Mouse (Mus musculus): ENCODE results near the gene Vav1.

Gene Vav1

DNA sequence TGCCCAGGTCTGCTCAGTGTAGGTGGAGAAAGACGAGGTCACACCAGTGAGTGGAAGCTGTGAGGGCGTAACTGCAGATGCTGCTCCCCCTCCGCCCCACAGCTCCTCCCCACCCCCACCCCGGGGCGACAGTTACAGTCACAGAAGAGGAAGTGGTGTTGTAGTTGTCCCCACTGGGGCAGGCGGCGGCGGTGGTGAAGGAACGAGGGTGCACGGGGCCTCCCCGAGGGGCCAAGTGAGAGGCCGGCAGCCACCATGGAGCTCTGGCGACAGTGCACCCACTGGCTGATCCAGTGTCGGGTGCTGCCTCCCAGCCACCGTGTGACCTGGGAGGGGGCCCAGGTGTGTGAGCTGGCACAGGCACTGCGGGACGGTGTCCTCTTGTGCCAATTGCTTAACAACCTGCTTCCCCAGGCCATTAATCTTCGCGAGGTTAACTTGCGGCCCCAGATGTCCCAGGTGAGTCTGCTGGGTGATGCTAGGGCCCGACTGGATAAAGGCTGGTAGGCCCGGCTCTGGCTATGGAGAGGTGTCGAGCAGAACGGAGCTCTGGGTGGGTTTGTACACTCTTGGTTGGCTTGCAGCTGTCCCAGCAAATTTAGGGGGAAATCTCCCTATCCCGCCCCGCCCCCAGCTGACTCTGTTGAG is at the start of gene Vav1:
Vav1 (plus strand) TSS at position 158 of the 648 bp plus-strand sequence.
- peak; percentile 91 for DNase-seq

DNA sequence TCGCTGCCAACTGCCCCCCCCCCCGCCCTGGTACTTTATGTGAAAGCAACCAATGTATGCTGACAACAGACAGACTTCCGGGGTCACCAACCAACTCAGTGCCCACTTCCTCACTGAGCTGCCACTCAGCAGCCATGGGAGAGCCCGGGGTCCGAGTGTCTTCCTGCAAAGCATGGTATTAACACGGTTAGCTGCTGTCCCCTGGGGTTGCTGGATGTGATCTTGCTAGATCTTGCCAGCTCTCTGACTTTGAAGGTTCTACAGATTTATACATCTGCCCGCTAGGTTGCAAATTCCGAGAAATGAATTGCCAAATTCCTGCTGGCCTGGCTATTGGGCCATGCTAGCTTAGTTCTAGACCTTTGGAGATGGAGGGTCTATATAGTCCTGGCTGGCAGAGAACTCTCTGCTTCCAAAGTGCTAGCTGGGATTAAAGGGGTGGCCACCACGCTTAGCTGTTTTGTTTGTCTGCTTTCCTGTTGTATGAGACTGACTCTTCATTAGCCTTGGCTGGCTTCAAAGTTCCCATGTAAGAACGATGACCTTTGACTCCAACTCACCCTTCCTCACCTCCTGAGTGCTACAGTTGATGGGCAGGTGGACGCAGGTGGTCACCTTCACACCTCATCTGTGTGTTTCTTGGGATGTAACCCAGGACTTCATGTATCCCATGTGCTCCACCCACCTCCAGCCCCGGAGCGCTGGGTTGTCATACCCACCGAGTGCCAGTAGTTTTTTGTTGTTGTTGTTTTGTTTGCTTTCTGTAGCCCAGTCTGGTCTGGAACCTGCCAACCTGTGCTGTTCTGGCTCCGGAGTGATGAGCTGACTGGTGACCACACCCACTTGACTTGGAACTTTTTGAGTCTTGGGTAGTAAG is 48.8 kb upstream of the Vav1 start:
- DNase-seq = no peak

DNA sequence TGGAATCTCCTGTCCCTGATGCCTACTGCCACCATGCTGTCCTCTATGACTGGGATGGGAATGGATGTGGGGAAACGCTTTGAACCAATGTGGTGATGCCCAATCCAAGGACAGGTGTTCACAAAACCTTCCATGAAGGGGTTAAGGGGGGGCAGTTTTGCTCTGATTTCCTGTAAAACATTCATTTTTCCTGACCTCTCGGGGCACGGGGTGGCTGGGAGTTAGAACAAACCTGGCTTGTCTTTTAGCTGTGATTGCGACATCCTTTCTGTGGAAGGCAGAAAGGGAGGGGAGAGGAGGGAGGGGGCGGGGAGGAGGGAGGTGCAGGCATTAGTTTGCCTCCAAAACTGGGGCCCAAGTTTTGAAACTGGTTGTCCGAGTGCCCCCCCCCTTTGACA is 48.2 kb upstream of the Vav1 start:
- DNase-seq = no peak

DNA sequence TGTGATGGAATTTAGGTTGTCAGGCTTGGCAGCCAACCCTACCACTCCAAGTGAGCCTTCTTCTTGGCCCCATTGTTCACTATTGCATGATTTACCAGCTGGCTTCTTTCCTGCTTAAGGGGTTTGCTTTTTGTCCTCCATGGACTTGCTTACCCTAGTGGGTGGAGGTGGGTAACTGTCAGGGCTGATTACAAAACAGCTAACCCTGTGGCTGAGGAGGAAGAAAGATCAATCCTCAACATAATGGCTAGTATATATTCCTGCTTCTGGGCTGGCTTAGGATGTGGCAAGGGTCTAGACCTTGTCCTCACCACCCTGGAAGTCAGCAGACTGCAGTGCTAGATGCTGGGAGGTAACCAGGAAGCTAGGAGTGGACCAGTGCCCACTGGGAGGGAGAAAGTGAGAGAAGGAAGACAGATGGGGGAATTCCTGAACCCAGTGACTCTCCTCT is 47.6 kb upstream of the Vav1 start:
- DNase-seq = no peak

- DNase-seq = no peak
Observed at GRCm38 (mm10) chr17:57232200-57232599, 46.7 kb upstream of the Vav1 start.

GRCm38 (mm10) chr17:57233038-57233437 is 45.9 kb upstream of the Vav1 start:
- DNase-seq = no peak

DNA sequence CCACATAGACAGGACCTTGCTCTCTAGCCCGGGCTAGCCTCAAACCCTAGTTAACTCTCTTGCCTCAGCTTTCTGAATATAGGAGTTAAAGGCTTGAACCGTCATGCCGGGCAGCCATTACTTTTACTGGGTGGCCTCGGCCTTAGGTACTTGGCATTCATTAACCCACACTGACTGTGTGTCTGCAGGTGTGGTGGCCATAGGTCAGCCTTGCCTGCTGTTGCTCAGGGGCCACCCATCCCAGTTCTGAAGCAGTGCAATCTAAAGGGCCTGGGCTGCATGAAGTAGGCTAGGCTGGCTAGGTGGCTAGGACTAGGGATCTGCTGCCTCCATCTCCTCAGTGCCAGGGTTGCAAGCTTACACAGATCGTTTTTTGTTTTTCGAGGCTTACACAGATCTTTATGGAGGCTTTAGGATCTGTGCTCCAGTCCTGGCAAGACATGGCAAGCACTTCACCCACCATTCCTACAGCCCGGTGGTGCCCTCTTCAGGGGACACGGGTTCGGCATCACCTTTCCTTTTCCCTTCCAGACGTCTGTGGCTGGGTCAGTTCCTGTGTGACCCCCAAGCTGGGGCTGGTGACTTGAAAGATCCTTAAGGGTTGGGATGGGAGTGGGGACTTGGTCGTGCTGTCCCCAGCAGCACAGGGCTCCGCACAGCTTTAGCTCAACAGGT is 44.5 kb upstream of the Vav1 start:
- no peak for DNase-seq

DNA sequence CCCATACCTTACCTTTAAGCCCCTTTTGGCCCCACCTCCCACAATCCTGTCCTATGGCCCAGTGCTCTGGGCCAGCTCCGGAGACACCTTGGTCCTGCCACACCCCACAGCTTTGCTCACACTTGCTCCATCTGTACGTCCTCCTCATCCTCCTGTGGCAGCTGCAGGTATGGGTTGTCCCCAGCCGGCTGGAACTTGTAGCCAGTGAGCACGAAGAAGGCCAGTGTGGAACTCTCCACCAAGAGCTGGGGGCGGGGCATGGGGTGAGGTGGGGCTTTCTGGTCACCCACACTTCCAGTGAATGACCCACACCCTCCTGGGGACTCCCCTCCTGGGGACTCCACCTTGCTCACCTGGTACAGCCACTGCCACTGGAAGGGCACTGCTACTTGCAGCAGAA is 43.1 kb upstream of the Vav1 start:
- no peak for DNase-seq

DNA sequence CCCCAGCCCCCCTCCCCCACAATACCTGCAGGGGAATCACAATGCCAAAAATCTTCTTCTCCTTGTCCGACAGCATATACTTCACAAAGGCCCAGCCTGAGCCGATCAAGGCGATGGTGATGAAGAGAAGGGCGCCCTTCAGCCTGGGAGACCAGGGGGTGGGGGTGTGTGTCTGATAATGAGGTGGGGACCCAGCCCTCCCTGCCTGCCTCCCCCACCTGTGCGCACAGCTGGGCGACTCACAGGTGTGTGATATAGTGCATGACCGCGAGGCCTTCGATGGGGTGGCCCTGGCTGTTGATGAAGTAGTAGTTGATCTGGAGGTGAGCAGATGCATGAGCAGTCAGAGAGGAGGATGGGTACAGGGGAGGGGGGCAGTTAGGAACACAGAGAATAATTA is 41.7 kb upstream of the Vav1 start:
- DNase-seq = no peak

DNA sequence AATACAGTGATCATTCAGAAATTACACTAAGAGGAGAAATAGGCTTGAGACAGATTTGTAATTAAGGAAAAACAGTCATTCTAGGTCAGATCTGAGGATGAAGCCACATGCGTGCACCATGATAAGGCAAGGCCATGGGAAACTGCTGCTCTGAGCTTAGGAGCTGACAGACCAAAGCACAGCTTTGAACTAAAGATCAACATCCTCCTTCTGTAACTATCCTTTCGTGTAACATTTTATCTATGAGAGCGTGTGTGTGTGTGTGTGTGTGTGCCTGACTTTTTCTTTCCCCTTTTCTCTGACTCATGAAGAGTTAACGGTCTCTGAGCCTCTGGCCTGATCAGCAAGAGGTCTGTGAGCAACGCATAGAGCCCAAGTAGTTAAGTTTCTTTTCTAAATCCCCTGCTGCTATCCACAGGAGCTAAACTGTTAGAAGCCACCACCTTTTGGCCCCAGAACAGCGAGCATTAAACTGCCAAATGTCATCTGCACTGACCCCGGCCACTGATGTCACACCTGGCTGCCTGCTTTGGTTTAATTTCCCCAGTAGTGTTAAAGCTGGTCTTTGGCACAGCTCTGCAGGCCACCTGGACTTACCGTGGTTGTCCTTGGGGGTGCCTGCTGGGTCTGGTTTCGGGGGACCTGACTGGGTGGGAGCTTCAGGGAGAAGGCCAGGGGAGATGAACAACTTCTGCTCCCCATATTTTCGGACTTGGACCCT is 35.1 kb upstream of the Vav1 start:
- DNase-seq = no peak

DNA sequence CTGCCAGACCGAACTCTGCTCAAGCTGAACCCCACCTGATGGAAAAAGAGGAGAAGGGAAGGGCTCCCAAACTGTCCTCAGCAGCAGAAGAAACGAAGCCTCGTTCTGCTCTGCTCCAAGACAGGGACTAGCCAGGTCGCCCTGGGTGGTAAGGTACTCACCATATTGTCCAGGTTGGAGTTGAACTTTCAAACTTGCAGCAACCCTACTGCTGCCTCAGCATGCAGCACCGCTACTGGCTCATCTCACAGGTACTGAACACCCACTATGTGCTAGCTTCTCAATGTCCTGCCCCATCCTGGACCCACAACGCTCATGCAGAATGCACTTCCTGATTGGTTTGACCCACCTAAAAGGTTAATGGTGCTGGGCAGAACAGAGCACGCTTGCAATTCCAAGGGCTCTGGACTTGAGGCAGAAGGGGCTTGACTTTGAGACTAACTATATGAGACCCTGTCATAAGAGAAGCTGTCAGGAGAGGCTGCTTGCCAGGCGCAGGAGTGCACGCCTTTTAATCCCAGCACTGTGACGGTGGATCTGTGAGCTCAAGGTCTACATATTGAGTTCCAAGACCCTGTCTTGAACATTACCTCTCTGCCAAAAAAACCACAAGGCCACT is 33.5 kb upstream of the Vav1 start:
- no peak for DNase-seq

DNA sequence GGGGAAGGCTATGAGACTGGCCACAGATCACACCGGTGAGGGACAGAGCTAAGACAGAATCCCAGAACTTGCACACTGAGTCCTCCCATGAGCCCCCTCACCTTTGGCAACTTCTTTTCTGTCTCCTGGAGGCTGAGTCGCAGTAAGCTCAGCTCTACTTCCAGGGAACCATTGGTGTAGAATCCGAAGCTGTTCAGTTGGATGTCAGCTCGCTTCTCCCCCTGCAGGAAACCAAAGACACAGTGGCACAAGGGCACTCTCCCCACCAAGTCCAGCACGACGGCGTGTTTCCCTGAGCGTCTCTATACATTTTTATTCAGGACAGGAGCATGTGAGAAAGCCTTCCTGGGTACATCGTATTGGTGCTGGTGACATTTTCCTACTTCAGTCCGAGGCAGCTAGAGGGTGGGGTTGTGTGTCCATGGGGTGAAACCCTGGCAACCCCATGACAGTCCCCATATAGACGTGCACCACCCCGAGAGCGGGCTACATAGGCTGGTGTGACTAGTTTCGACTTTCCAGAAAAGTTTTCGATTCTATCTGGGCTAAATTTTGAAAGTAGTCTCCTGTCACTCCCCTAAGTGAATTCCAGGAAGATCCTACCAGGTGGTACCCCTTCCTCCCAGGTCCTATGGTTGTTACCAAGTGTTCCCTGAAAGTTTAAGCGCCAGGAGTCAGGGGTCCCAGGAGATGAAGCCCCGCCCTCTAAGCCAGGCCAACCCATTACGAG is 32.1 kb upstream of the Vav1 start:
- DNase-seq = peak; percentile 45

GRCm38 (mm10) chr17:57247393-57248200 is 31.3 kb upstream of the Vav1 start:
- peak; percentile 91 for DNase-seq

DNA sequence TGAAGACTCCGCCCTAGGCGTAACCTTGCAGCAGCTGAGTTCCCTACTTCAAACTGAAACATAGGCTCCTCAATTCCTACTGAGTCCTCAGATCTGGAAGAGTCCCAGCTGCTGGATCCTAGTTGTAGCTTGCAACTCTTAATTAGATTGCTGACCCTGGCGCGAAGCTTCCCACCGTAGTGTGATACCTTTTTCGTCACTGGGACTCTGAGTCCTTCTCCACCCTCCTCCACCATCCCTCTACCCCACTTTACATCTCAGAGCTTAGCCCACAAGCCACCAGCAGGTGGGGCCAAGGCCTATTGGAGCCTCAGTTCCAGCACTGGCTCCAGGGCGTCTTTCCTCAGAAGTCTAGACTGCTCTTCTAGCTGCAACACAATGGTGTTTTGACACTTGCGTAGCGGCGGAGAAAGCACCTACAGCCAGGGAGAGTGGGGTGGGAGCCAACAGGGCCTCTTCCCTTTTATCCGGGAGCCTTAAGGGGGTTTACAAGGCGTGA is 30.6 kb upstream of the Vav1 start, which contains the start of gene Gpr108:
Gpr108 (minus strand) TSS at position 246 of the 499 bp plus-strand sequence.
- DNase-seq = peak; percentile 93

DNA sequence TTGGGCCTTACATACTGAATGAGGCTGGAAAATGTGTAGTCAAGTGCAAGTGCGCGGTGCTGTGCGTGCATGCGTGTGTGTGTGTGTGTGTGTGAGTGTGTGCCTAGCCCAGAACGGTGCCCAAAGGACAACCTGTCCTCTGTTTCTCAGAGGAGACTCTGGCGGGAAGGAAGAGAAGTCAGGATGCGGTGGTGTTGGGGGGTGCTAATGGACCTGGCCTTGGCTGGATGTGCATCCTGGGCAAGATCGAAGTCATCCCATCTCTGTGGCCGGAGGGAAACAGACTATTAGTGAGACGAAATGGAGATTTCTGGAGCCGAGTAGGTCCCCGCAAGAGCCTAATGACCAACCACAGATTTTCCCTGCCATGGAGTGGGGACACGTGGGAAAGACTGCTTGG is 30.1 kb upstream of the Vav1 start:
- peak; percentile 45 for DNase-seq

- peak; percentile 100 for DNase-seq
Observed at GRCm38 (mm10) chr17:57249186-57250181, 29.4 kb upstream of the Vav1 start, which contains the start of gene Trip10. TSS of gene Trip10 (plus strand) at chr17:57249455.

DNA sequence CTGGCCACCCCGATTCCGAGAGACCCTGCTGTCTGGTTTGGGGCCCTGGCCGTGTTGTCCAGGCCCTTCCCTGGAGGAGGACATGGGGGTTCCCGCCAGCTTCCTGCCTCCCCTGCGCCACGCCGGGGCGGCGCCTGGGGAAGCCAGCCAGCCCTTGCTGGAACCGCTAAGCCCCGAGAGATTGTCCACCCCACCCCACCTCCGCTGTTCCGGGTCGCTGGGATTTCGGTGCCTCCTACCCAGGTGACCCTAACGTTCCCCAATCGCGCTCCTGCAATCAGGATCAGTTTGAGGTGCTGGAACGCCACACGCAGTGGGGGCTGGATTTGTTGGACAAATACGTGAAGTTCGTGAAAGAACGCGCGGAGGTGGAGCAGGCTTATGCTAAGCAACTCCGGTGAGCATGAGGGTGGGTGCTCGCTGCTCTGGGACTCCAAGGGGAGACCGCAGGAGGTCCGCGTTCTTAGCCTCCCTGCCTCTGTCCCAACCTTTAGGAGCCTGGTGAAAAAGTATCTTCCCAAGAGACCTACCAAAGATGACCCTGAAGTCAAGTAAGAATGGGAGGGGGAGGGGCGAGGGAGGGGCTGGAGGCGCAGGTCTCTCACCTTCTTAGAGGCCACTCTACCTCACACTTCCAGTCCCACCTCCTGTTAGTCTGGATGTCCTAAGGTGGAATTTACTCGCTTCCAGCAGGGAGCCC is 28.3 kb upstream of the Vav1 start:
- peak; percentile 47 for DNase-seq

DNA sequence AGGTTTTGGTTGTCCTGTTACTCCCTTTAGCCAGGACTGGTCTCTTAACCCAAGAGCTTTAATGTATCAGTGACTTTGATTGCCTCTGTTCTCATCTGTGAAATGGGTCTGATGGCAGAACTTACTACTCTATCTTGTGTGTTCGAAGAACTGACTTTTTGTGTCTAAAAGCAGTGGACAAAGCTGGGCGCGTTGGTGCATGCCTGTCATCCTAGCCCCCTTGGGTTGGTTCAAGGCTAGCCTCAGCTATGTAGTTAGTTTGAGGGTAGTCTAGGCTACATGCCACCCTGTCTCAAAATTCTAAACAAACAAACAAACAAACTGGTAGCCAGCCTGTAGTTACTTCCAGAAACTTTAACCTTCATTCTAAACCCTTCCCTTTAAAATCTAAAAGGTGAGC is 27.5 kb upstream of the Vav1 start:
- DNase-seq = no peak

DNA sequence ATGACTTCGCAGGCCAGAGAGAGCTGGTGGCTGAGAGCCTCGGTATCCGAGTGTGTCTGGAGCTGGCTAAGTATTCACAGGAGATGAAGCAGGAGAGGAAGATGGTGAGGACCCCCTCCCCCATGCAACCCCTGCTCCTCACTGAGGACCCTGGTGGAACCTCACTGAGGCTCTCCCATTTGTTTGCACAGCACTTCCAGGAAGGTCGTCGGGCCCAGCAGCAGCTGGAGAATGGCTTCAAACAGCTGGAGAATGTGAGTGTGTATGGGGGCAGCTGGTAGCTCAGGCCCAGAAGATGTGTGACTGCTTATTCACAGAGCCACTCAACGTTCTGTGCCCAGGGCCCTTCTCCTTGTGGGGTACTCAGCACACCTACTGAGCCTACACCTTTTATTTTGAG is 25.6 kb upstream of the Vav1 start:
- no peak for DNase-seq

Data from thymus, postnatal 4 days (tissue).